Mouse (Mus musculus) thymus, adult 2 months (tissue): ENCODE data around the gene Mcoln3.

Source experiments
- CTCF ChIP-seq: fragments of 200-500 bp; IDR thresholded peaks from 2 replicates; pipeline ENCODE4 v1.5.1; 2012; ENCODE audit warnings: mild to moderate bottlenecking, control low read depth, low read length, moderate library complexity, borderline replicate concordance; ENCODE audit not compliant: control insufficient read depth, poor library complexity, insufficient read depth; ENCODE audit errors: extremely low read depth
- POLR2A ChIP-seq: fragments of 200-500 bp; IDR thresholded peaks from 2 replicates; pipeline ENCODE4 v1.6.1; 2012; ENCODE audit warnings: mild to moderate bottlenecking, low read length, control low read depth, moderate library complexity; ENCODE audit not compliant: control insufficient read depth, poor library complexity, insufficient read depth; ENCODE audit errors: extremely low read depth

DNA sequence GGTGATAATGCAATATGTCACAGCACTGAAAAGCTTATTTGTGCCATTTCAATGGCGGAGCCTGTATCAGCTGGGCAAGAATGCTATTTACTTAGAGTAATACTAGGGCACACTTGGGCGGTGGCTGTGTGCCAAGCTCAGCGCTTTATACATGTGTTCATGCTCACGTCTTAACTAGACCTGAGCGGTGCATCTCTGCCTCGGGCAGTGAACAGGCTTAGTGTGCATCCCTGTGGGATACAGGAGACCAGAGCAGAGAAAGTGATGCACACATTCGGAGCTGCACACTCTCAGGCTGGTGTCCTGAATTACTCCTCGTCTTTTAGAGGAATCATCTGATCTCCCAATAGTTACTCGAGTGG lies 6.2 kb downstream of the Mcoln3 start:
- no peak for TF ChIP-seq CTCF
- no peak for TF ChIP-seq POLR2A
